Mouse (Mus musculus): ENCODE measurements around the gene Fmnl3. TPM values are rescaled to one million over a fixed set of nuclear protein-coding genes. Genes with fewer than 3 reads are reported as not detected.

The Fmnl3 gene
- polyA plus RNA-seq, 1 experiment, result 4.4 TPM

DNA sequence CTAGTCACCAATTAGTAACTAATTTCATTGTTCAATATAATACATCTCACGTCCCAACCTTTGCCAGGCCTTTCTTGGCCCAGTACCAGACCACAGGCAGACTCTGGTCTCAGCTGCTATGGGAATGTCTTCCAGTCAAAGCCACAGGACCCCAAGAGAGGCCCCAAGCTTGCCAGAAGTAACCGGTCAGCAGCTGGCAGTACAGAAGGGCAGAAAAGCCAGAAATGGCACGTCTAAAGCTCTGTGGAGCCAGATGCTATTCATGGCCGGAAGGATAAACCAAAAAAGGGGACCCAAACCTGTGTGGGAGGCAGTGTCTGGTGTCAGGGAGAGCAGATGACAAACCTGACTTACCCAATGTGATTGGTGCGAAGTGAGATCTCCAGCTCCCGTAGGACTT is 35.8 kb downstream of the Fmnl3 start:
- Histone ChIP-seq H3K4me1 (peaks cover 95% of the 10 kb centered on the region), H3K4me3 (replicated peaks) (peak overlapping the region; percentile 51), H3K9me3 (no peaks in the 10 kb centered on the region), H3K36me3 (replicated peaks; ENCODE audit: low read length) (peaks cover 28% of the 10 kb centered on the region), H3K27me3 (replicated peaks) (no peaks in the 10 kb centered on the region)
- TF ChIP-seq FLI1 (IDR thresholded peaks at IDR 0.05; ENCODE audit: low read length) (no peak), GATA1 (IDR thresholded peaks at IDR 0.05; ENCODE audit: borderline replicate concordance, low read length) (no peak)

DNA sequence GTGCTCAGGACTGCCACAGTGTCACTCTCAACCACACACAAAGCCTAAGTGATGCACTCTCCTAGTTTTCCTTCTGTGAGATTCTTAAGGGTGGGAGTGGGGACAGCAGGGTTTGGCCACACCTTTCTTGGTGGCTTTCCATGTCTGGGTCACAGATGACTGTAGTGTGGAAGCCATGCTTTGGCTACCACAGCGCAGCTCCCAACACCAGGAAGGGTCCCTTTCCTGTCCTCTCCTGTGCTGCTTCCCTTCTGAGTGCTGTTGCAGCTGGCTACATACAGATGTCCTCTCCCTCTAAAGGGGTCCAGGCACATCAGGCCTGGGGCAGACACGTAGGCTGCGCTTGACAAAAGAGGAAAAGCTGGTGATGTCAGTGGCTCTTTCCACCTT is 36.6 kb downstream of the Fmnl3 start:
- Histone ChIP-seq H3K27me3 (replicated peaks) (no peaks in the 10 kb centered on the region), H3K36me3 (replicated peaks; ENCODE audit: low read length) (peaks cover 36% of the 10 kb centered on the region), H3K4me3 (replicated peaks) (peak overlapping the region; percentile 84), H3K4me1 (peaks cover 95% of the 10 kb centered on the region), H3K9me3 (no peaks in the 10 kb centered on the region)
- TF ChIP-seq FLI1 (IDR thresholded peaks at IDR 0.05; ENCODE audit: low read length), result no peak
- TF ChIP-seq GATA1 (IDR thresholded peaks at IDR 0.05; ENCODE audit: borderline replicate concordance, low read length), result no peak

- TF ChIP-seq FLI1 (IDR thresholded peaks at IDR 0.05; ENCODE audit: low read length) (peak; percentile 99), GATA1 (IDR thresholded peaks at IDR 0.05; ENCODE audit: borderline replicate concordance, low read length) (no peak)
- Histone ChIP-seq H3K4me1 (peaks cover 100% of the 10 kb centered on the region), H3K4me3 (replicated peaks) (peak overlapping the region; percentile 84), H3K27me3 (replicated peaks) (no peaks in the 10 kb centered on the region), H3K36me3 (replicated peaks; ENCODE audit: low read length) (peaks cover 41% of the 10 kb centered on the region), H3K9me3 (no peaks in the 10 kb centered on the region)
Observed at GRCm38 (mm10) chr15:99332921-99333675, 37.2 kb downstream of the Fmnl3 start.

GRCm38 (mm10) chr15:99332111-99332510 is 38.2 kb downstream of the Fmnl3 start:
- H3K9me3 ChIP-seq, result no peaks in the 10 kb centered on the region
- no peak for TF ChIP-seq GATA1 (IDR thresholded peaks at IDR 0.05; ENCODE audit: borderline replicate concordance, low read length)
- peak overlapping the region; percentile 84 for H3K4me3 ChIP-seq (replicated peaks)
- H3K36me3 ChIP-seq (replicated peaks; ENCODE audit: low read length), result peaks cover 43% of the 10 kb centered on the region
- peaks cover 98% of the 10 kb centered on the region for H3K4me1 ChIP-seq
- H3K27me3 ChIP-seq (replicated peaks), result no peaks in the 10 kb centered on the region

- Histone ChIP-seq H3K4me3 (replicated peaks) (peak overlapping the region; percentile 43), H3K27me3 (replicated peaks) (no peaks in the 10 kb centered on the region), H3K36me3 (replicated peaks; ENCODE audit: low read length) (peaks cover 49% of the 10 kb centered on the region), H3K9me3 (no peaks in the 10 kb centered on the region), H3K4me1 (peaks cover 95% of the 10 kb centered on the region)
- TF ChIP-seq GATA1 (IDR thresholded peaks at IDR 0.05; ENCODE audit: borderline replicate concordance, low read length) (no peak), FLI1 (IDR thresholded peaks at IDR 0.05; ENCODE audit: low read length) (no peak)
Observed at GRCm38 (mm10) chr15:99331341-99331740, 38.9 kb downstream of the Fmnl3 start.

- Histone ChIP-seq H3K4me1 (peaks cover 89% of the 10 kb centered on the region), H3K36me3 (replicated peaks; ENCODE audit: low read length) (peaks cover 58% of the 10 kb centered on the region), H3K27me3 (replicated peaks) (no peaks in the 10 kb centered on the region), H3K9me3 (no peaks in the 10 kb centered on the region), H3K4me3 (replicated peaks) (peak overlapping the region; percentile 59)
- no peak for TF ChIP-seq FLI1 (IDR thresholded peaks at IDR 0.05; ENCODE audit: low read length)
- no peak for TF ChIP-seq GATA1 (IDR thresholded peaks at IDR 0.05; ENCODE audit: borderline replicate concordance, low read length)
Observed at GRCm38 (mm10) chr15:99330324-99330723, 40.0 kb downstream of the Fmnl3 start.

DNA sequence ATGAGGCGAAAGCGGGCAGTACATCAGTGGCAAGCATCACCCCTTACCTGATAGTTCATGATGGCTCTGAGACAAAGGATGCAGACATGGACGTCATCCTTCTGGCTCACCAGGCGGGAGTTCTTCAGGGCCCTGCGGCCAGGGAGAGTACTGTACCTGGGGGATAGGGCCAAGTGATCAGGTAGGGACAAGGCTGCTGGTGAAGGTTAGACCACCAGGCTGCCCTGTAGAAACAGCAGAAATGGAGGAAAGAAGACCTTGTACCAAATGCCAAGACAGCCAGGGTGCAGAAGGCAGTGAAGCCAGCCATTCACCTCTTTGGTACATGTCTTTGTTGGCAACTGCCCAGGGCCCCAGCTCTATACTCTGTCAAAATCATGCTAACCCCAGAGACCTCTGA is 42.3 kb downstream of the Fmnl3 start:
- Histone ChIP-seq H3K4me3 (replicated peaks) (no peak overlapping the region), H3K27me3 (replicated peaks) (no peaks in the 10 kb centered on the region)

GRCm38 (mm10) chr15:99326959-99327358 is 43.3 kb downstream of the Fmnl3 start:
- Histone ChIP-seq H3K9me3 (no peaks in the 10 kb centered on the region), H3K27me3 (replicated peaks) (no peaks in the 10 kb centered on the region), H3K4me3 (replicated peaks) (no peak overlapping the region), H3K4me1 (peaks cover 55% of the 10 kb centered on the region), H3K36me3 (replicated peaks; ENCODE audit: low read length) (peaks cover 87% of the 10 kb centered on the region)
- TF ChIP-seq FLI1 (IDR thresholded peaks at IDR 0.05; ENCODE audit: low read length) (no peak), GATA1 (IDR thresholded peaks at IDR 0.05; ENCODE audit: borderline replicate concordance, low read length) (no peak)

More for the DNA sequence above, 42.3 kb downstream of the Fmnl3 start:
- Histone ChIP-seq H3K9me3 (no peaks in the 10 kb centered on the region), H3K4me1 (peaks cover 66% of the 10 kb centered on the region), H3K36me3 (replicated peaks; ENCODE audit: low read length) (peaks cover 77% of the 10 kb centered on the region)
- TF ChIP-seq FLI1 (IDR thresholded peaks at IDR 0.05; ENCODE audit: low read length) (no peak), GATA1 (IDR thresholded peaks at IDR 0.05; ENCODE audit: borderline replicate concordance, low read length) (no peak)

DNA sequence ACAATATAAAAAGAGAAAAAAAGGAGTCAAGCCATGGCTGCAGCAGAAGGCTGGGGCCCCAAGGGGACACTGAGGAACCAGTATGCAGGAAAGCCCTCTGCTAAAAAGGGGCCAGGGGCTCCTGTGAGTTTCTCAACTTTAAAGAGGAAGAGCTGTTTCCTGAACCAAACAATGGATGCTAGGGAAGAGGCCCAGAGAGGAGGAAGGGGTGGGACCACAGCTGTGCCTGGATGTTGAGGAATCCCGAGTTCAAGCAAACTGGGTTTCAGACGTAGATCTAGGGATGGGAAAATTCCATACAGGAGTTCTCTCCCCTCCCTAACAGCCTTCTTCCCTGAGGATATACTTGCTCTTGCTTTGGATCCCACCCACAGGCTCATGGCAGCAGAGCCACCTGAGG is 43.9 kb downstream of the Fmnl3 start:
- Histone ChIP-seq H3K9me3 (no peaks in the 10 kb centered on the region), H3K4me3 (replicated peaks) (no peak overlapping the region), H3K4me1 (peaks cover 52% of the 10 kb centered on the region), H3K36me3 (replicated peaks; ENCODE audit: low read length) (peaks cover 88% of the 10 kb centered on the region), H3K27me3 (replicated peaks) (no peaks in the 10 kb centered on the region)
- TF ChIP-seq GATA1 (IDR thresholded peaks at IDR 0.05; ENCODE audit: borderline replicate concordance, low read length), result no peak
- TF ChIP-seq FLI1 (IDR thresholded peaks at IDR 0.05; ENCODE audit: low read length), result no peak

DNA sequence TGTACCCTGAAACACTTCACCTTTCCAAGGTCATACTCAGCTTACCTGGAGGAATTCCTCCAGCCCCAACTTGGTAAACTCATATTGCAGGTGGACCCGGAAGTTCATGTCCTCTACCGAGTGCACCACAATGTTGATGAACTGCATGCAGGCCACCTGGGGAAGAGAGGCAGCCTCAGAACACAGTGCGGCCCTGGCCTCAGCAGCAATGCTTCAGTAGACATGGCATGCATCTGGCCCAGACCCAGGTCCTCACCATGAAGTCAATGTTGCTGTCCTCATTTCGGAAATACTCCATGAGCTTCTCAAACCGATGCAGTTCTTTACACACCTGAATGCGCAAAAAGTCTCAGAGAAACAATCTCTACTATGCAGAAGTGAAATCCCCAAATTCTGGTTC is 44.7 kb downstream of the Fmnl3 start:
- peaks cover 50% of the 10 kb centered on the region for H3K4me1 ChIP-seq
- TF ChIP-seq FLI1 (IDR thresholded peaks at IDR 0.05; ENCODE audit: low read length) (no peak), GATA1 (IDR thresholded peaks at IDR 0.05; ENCODE audit: borderline replicate concordance, low read length) (no peak)
- H3K9me3 ChIP-seq, result no peaks in the 10 kb centered on the region
- no peak overlapping the region for H3K4me3 ChIP-seq (replicated peaks)
- H3K27me3 ChIP-seq (replicated peaks), result no peaks in the 10 kb centered on the region
- H3K36me3 ChIP-seq (replicated peaks; ENCODE audit: low read length), result peaks cover 91% of the 10 kb centered on the region
